Mouse (Mus musculus) monocyte, adult 59 days (primary cell): ENCODE data around the gene Hnrnpu. TPM values are rescaled to one million over a fixed set of nuclear protein-coding genes. Genes with fewer than 3 reads are reported as not detected.

Experiments
- total RNA-seq, 2 experiments: library from RNA; stranded (reverse); gene quantifications; one replicate each; pipeline ENCODE4 v1.2.4; 2023

The Hnrnpu gene
- total RNA-seq: 100 to 1,000 TPM; 539 to 582 TPM

GRCm38 (mm10) chr1:178337551-178338317 is at the start of gene Hnrnpu:
TSS of gene Hnrnpu (minus strand) at chr1:178337797.

GRCm38 (mm10) chr1:178318389-178319184 is 19.0 kb downstream of the Hnrnpu start, which contains the start of gene Cox20:
TSS of gene Cox20 (plus strand) at chr1:178319130.

Other genes starting within 250 kb of the Hnrnpu start
- gene Desi2, start 150.4 kb downstream of the Hnrnpu start, total RNA-seq: 10 to 100 TPM; 13.0 to 15.0 TPM
- 10 to 100 TPM; 26.8 to 46.2 TPM for gene Cox20, start 18.7 kb downstream of the Hnrnpu start, total RNA-seq
- 1 to 10 TPM; 2.9 to 4.7 TPM for gene Efcab2, start 68.3 kb upstream of the Hnrnpu start, total RNA-seq
- not detected for gene Kif26b, start 191.3 kb upstream of the Hnrnpu start, total RNA-seq